Comparison of ENCODE assay signal across 9 mouse cellular contexts in genomic region chr7:130368827-130369641, GRCm38 (mm10).
DNase-seq lines count a peak whose midpoint lies in the region; ATAC-seq lines count a peak whose summit lies in the region.
"Had no signal": no experiment of that assay in that cellular context is flagged by ENCODE, and none has a peak within 500 bp of the region (broad histone marks: within the 10 kb centered on the region; RNA-seq: fewer than 3 reads in every experiment).

No protein-coding gene starts in this region.

- no peak overlapping the region for H3K4me3 ChIP-seq in lung, embryonic 15.5 days
- no peak overlapping the region for H3K4me3 ChIP-seq in limb, embryonic 11.5 days (ENCODE audit: low read depth, low read length)

- H3K9me3 ChIP-seq in lung, embryonic 15.5 days = no peaks in the 10 kb centered on the region
- no peaks in the 10 kb centered on the region for H3K9me3 ChIP-seq in limb, embryonic 11.5 days (ENCODE audit: control insufficient read depth, low read length)

- DNase-seq in heart, adult 11 months = peak; percentile 82
- DNase-seq in heart, adult 8-10 months (ENCODE audit: low spot score) = no peak
- no peak for DNase-seq in lung, postnatal 4 days
- DNase-seq in limb, embryonic 11.5 days (ENCODE audit: low spot score) = peak; percentile 50
- peak; percentile 61 for DNase-seq in retina, postnatal 1 day
- no peak for DNase-seq in thymus, postnatal 0 days (ENCODE audit: low spot score)
- no peak for DNase-seq in thymus, postnatal 4 days

- peak overlapping the region; percentile 36 for H3K4me2 ChIP-seq in lung, embryonic 15.5 days
- H3K4me2 ChIP-seq in limb, embryonic 11.5 days (ENCODE audit: low read depth, severe bottlenecking) = peak overlapping the region; percentile 18; the same call in 1 of the 2 replicates

- peaks cover 7% of the 10 kb centered on the region for H3K4me1 ChIP-seq in lung, embryonic 15.5 days
- H3K4me1 ChIP-seq in limb, embryonic 11.5 days (ENCODE audit: control insufficient read depth, insufficient read depth, low read length) = 0 out of 2 replicates have a peak, but pooled peaks cover 4% of the 10 kb centered on the region

- H3K27ac ChIP-seq in lung, embryonic 15.5 days = no peak overlapping the region
- no peak overlapping the region for H3K27ac ChIP-seq in limb, embryonic 11.5 days (replicated peaks; ENCODE audit: low read depth, low read length)

- H3K36me3 ChIP-seq in lung, embryonic 15.5 days = no peaks in the 10 kb centered on the region
- no peaks in the 10 kb centered on the region for H3K36me3 ChIP-seq in limb, embryonic 11.5 days (ENCODE audit: control insufficient read depth, insufficient read depth, low read length)

- 43% methylated on average over 24 of the region's 24 CpGs for WGBS in lung, embryonic 15.5 days
- 46% methylated on average over 24 of the region's 24 CpGs for WGBS in limb, embryonic 11.5 days

- H3K27me3 ChIP-seq in lung, embryonic 15.5 days = no peaks in the 10 kb centered on the region
- H3K27me3 ChIP-seq in limb, embryonic 11.5 days (ENCODE audit: control insufficient read depth, insufficient read depth, low read length) = no peaks in the 10 kb centered on the region

- H3K9ac ChIP-seq in lung, embryonic 15.5 days = no peak overlapping the region
- H3K9ac ChIP-seq in limb, embryonic 11.5 days (ENCODE audit: low read length) = no peak overlapping the region

- 0 out of 2 replicates have a peak, but pooled peaks have one; percentile 52 for ATAC-seq in lung, embryonic 15.5 days (ENCODE audit: borderline replicate concordance, extremely low read depth, low FRiP score, low TSS enrichment)
- ATAC-seq in limb, embryonic 11.5 days (ENCODE audit: insufficient number of reproducible peaks, low FRiP score, low TSS enrichment, low read depth) = peak; percentile 65; the same call in 1 of the 2 replicates
- ATAC-seq: activated CD4-positive, CD25-positive, alpha-beta regulatory T cell, adult 4 months had no signal

Comparison
In these comparisons a context has a peak if more than half of its experiments do, and no peak if none do; other contexts are left out.
1. DNase-seq: peak in heart, adult 11 months (single experiment), limb, embryonic 11.5 days (single experiment) and retina, postnatal 1 day (single experiment); none in heart, adult 8-10 months (single experiment), lung, postnatal 4 days (0 of 2), thymus, postnatal 0 days (single experiment) and thymus, postnatal 4 days (single experiment).